In the genomic region with DNA sequence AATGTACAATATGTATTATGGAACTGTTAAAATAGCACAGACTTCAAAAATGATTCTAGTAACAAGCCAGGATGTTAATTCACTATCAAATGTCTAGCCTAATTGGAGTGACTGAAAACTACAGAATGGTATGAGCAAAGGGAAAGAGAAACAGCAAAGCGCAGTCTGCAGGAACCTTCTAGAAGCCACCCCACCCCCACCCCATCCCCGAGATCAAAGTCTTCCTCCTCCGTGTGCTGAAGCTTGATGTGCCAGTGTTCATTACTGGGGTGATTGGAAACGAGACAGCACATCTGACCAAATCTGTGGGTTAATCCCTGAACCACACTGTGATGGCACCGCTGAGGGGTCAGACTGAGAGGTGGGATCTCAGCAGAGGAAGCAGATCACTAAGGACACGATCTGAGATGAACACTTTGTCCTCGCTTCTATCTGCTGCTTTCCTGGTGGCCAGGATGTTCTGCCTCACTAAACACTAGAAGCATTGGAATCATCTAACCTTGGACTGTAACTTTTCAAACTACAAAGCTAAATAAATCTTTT, we compare ENCODE assay signal across 15 mouse cellular contexts.
DNase-seq lines count a peak whose midpoint lies in the region; ATAC-seq and TF ChIP-seq lines count a peak whose summit lies in the region.
"Had no signal": no experiment of that assay in that cellular context is flagged by ENCODE, and none has a peak within 500 bp of the region (broad histone marks: within the 10 kb centered on the region; RNA-seq: fewer than 3 reads in every experiment).

No protein-coding gene starts in this region.

- peaks cover 3% of the 10 kb centered on the region; the same call in 1 of the 2 replicates for H3K4me1 ChIP-seq in kidney, adult 2 months (ENCODE audit: control insufficient read depth, insufficient read depth, low read length)
- H3K4me1 ChIP-seq in kidney, embryonic 16.5 days (ENCODE audit: insufficient read depth, low read length) = no peaks in the 10 kb centered on the region
- H3K4me1 ChIP-seq in stomach, postnatal 0 days (replicated peaks; ENCODE audit: control insufficient read depth, insufficient read depth) = no peaks in the 10 kb centered on the region
- no peaks in the 10 kb centered on the region for H3K4me1 ChIP-seq in forebrain, embryonic 16.5 days (replicated peaks; ENCODE audit: control insufficient read depth, insufficient read depth, low read length)
- H3K4me1 ChIP-seq: hindbrain, embryonic 15.5 days had no signal

- no peaks in the 10 kb centered on the region for H3K27me3 ChIP-seq in kidney, adult 2 months (replicated peaks; ENCODE audit: control insufficient read depth, insufficient read depth, low read length)
- H3K27me3 ChIP-seq in kidney, embryonic 16.5 days (ENCODE audit: insufficient read depth, low read length) = no peaks in the 10 kb centered on the region
- no peaks in the 10 kb centered on the region for H3K27me3 ChIP-seq in stomach, postnatal 0 days (ENCODE audit: control insufficient read depth, insufficient read depth, low read length)
- H3K27me3 ChIP-seq in forebrain, embryonic 16.5 days (replicated peaks; ENCODE audit: control insufficient read depth, insufficient read depth, low read length) = no peaks in the 10 kb centered on the region
- H3K27me3 ChIP-seq: hindbrain, embryonic 15.5 days had no signal

- no peak overlapping the region for H3K4me3 ChIP-seq in kidney, adult 2 months (ENCODE audit: insufficient read depth, low read depth, low read length)
- H3K4me3 ChIP-seq in kidney, embryonic 16.5 days (ENCODE audit: low read length) = no peak overlapping the region
- no peak overlapping the region for H3K4me3 ChIP-seq in stomach, postnatal 0 days (ENCODE audit: low read depth, low read length)
- no peak overlapping the region for H3K4me3 ChIP-seq in forebrain, embryonic 16.5 days (replicated peaks; ENCODE audit: low read length)
- H3K4me3 ChIP-seq: hindbrain, embryonic 15.5 days had no signal

- no peaks in the 10 kb centered on the region for H3K9me3 ChIP-seq in kidney, embryonic 16.5 days (ENCODE audit: low read length)
- H3K9me3 ChIP-seq in stomach, postnatal 0 days (ENCODE audit: control insufficient read depth, low read length) = no peaks in the 10 kb centered on the region
- H3K9me3 ChIP-seq in forebrain, embryonic 16.5 days (ENCODE audit: control insufficient read depth, low read length) = no peaks in the 10 kb centered on the region
- H3K9me3 ChIP-seq: hindbrain, embryonic 15.5 days had no signal

- WGBS in kidney, adult 2 months = 56% methylated on average over 7 of the region's 7 CpGs
- WGBS in kidney, embryonic 16.5 days = 72% methylated on average over 7 of the region's 7 CpGs
- 90% methylated on average over 7 of the region's 7 CpGs for WGBS in stomach, postnatal 0 days
- whole genome bisulfite sequencing in forebrain, embryonic 16.5 days = 86% methylated on average over 7 of the region's 7 CpGs

- no peak for TF ChIP-seq EP300 in stomach, postnatal 0 days (optimal IDR thresholded peaks at IDR 0.05)

- no peak for TF ChIP-seq POLR2A in kidney, adult 2 months (IDR thresholded peaks at IDR 0.05; ENCODE audit: low read depth, low read length)

- no peak overlapping the region for H3K4me2 ChIP-seq in kidney, embryonic 16.5 days (replicated peaks; ENCODE audit: low read depth, low read length)
- no peak overlapping the region for H3K4me2 ChIP-seq in stomach, postnatal 0 days (replicated peaks; ENCODE audit: low read depth)
- H3K4me2 ChIP-seq in forebrain, embryonic 16.5 days (ENCODE audit: low read length) = no peak overlapping the region
- H3K4me2 ChIP-seq: hindbrain, embryonic 15.5 days; midbrain, embryonic 11.5 days had no signal

- peak; percentile 63 for DNase-seq in kidney, adult 2 months
- peak; percentile 50 for DNase-seq in induced T-regulatory cell, adult 2 months (ENCODE audit: low read depth)
- peak; percentile 14 for DNase-seq in kidney, postnatal 14 days
- DNase-seq in thymus, postnatal 36 days = peak; percentile 35 to 44
- no peak for DNase-seq in stomach, postnatal 0 days (ENCODE audit: low spot score)
- DNase-seq in left cerebral cortex, postnatal 25 days (ENCODE audit: low spot score in 2 of 2) = no peak
- DNase-seq: adrenal gland, postnatal 25 days; cerebellum, postnatal 10 days; gastrocnemius, postnatal 36 days; lung, postnatal 10 days had no signal

- H3K36me3 ChIP-seq in kidney, adult 2 months (ENCODE audit: control insufficient read depth, insufficient read depth, low read length) = peaks cover 3% of the 10 kb centered on the region
- peaks cover 19% of the 10 kb centered on the region; the same call in 1 of the 2 replicates for H3K36me3 ChIP-seq in kidney, embryonic 16.5 days (ENCODE audit: insufficient read depth, low read length)
- peaks cover 6% of the 10 kb centered on the region; the same call in 1 of the 2 replicates for H3K36me3 ChIP-seq in stomach, postnatal 0 days (ENCODE audit: control insufficient read depth, insufficient read depth, low read length)
- H3K36me3 ChIP-seq in forebrain, embryonic 16.5 days (ENCODE audit: control insufficient read depth, insufficient read depth) = peaks cover 11% of the 10 kb centered on the region; the same call in 1 of the 2 replicates

- intact Hi-C loops in left cerebral cortex, postnatal 25 days (cut with DNase I) = no loop called here

- ATAC-seq in kidney, embryonic 16.5 days (ENCODE audit: low FRiP score, low TSS enrichment) = no peak
- no peak for ATAC-seq in stomach, postnatal 0 days (ENCODE audit: low FRiP score, low TSS enrichment)
- no peak for ATAC-seq in forebrain, embryonic 16.5 days
- ATAC-seq: intestine, embryonic 16.5 days had no signal

- no peak for TF ChIP-seq CTCF in kidney, adult 2 months (conservative IDR thresholded peaks at IDR 0.05; ENCODE audit: insufficient read depth, insufficient read length, low read depth, low read length)
- TF ChIP-seq CTCF in stomach, postnatal 0 days (IDR thresholded peaks at IDR 0.05; ENCODE audit: low read depth) = no peak

- no peak overlapping the region for H3K9ac ChIP-seq in kidney, embryonic 16.5 days (replicated peaks; ENCODE audit: low read length)
- no peak overlapping the region for H3K9ac ChIP-seq in stomach, postnatal 0 days (ENCODE audit: low read length)
- H3K9ac ChIP-seq in forebrain, embryonic 16.5 days (replicated peaks; ENCODE audit: low read depth, low read length) = no peak overlapping the region
- H3K9ac ChIP-seq: hindbrain, embryonic 15.5 days had no signal

- peak overlapping the region; percentile 51; the same call in 1 of the 2 replicates for H3K27ac ChIP-seq in kidney, adult 2 months (ENCODE audit: insufficient read depth, low read depth, low read length)
- H3K27ac ChIP-seq in kidney, embryonic 16.5 days (ENCODE audit: low read length) = no peak overlapping the region
- no peak overlapping the region for H3K27ac ChIP-seq in stomach, postnatal 0 days (replicated peaks)
- H3K27ac ChIP-seq in forebrain, embryonic 16.5 days (ENCODE audit: low read length) = no peak overlapping the region
- H3K27ac ChIP-seq: hindbrain, embryonic 15.5 days had no signal

Comparison
In these comparisons a context has a peak if more than half of its experiments do, and no peak if none do; other contexts are left out.
1. DNase-seq: peak in kidney, adult 2 months (single experiment), induced T-regulatory cell, adult 2 months (single experiment), kidney, postnatal 14 days (single experiment) and thymus, postnatal 36 days (2 of 2); none in stomach, postnatal 0 days (single experiment) and left cerebral cortex, postnatal 25 days (0 of 2).